Mouse (Mus musculus) kidney, adult 8-10 months (tissue): ENCODE results near the gene Olfr1264.

Experiments
- DNase-seq, 2 experiments: peaks; one replicate each; pipeline ENCODE4 v3.0.0; 2022

Gene Olfr1264

GRCm38 (mm10) chr2:90025477-90025876, at the start of gene Olfr1264:
Gene Olfr1264, minus strand, starts transcription at chr2:90025577.
- DNase-seq: no peak

GRCm38 (mm10) chr2:90070065-90070464, 44.7 kb upstream of the Olfr1264 start:
- no peak for DNase-seq

- DNase-seq: no peak
Observed at GRCm38 (mm10) chr2:90063494-90063893, 38.1 kb upstream of the Olfr1264 start, which contains the start of gene Olfr140. Gene Olfr140, minus strand, starts transcription at chr2:90063594.

GRCm38 (mm10) chr2:90035037-90035436, 9.7 kb upstream of the Olfr1264 start, which contains the start of gene Olfr1265:
Gene Olfr1265, plus strand, starts transcription at chr2:90035337.
- no peak for DNase-seq

- DNase-seq: no peak
Observed at GRCm38 (mm10) chr2:90011831-90012230, 13.5 kb downstream of the Olfr1264 start, which contains the start of gene Olfr1263. Gene Olfr1263, plus strand, starts transcription at chr2:90012131.

GRCm38 (mm10) chr2:89999845-90000244, 25.5 kb downstream of the Olfr1264 start, which contains the start of gene Olfr1262:
Gene Olfr1262, plus strand, starts transcription at chr2:90000145.
- DNase-seq: no peak

- DNase-seq: no peak
Observed at GRCm38 (mm10) chr2:89990921-89991320, 34.5 kb downstream of the Olfr1264 start, which contains the start of gene Olfr1261. Gene Olfr1261, plus strand, starts transcription at chr2:89991221.

- DNase-seq: no peak
Observed at GRCm38 (mm10) chr2:89977709-89978108, 47.7 kb downstream of the Olfr1264 start.

GRCm38 (mm10) chr2:89974184-89974583, 51.2 kb downstream of the Olfr1264 start, which contains the start of gene Olfr1260:
Gene Olfr1260, plus strand, starts transcription at chr2:89974340.
- no peak for DNase-seq
